Mouse (Mus musculus) c-Kit-negative CD71-positive TER-119-positive erythroid progenitor cells, embryonic 14.5 days (primary cell): ENCODE results near the gene Ly6g5c.

Experiments used
- DNase-seq: peaks from one replicate; pipeline ENCODE4 v3.0.0-alpha.2; 2013; ENCODE audit warnings: low read depth, low spot score

Ly6g5c gene

DNA sequence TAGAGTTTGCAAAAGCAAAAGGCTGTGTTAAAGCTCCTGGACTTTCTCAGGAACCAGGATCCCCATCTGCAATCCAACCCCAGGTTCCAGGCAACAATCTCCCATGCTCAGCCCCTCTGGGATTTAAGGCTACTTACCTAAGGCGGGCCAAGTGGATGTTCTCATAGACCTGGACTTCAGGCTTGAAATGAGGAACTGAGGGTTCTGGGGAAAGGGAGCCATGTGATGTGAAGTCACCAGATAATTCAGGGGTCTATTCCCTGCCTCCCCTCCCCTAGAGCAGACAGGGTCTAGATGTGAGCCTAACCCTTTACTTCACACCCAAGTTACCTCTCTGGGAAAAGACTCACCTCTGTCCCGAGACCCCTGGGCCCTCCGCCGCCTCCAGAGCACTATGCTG, 27.4 kb upstream of the Ly6g5c start:
- DNase-seq: no peak

DNA sequence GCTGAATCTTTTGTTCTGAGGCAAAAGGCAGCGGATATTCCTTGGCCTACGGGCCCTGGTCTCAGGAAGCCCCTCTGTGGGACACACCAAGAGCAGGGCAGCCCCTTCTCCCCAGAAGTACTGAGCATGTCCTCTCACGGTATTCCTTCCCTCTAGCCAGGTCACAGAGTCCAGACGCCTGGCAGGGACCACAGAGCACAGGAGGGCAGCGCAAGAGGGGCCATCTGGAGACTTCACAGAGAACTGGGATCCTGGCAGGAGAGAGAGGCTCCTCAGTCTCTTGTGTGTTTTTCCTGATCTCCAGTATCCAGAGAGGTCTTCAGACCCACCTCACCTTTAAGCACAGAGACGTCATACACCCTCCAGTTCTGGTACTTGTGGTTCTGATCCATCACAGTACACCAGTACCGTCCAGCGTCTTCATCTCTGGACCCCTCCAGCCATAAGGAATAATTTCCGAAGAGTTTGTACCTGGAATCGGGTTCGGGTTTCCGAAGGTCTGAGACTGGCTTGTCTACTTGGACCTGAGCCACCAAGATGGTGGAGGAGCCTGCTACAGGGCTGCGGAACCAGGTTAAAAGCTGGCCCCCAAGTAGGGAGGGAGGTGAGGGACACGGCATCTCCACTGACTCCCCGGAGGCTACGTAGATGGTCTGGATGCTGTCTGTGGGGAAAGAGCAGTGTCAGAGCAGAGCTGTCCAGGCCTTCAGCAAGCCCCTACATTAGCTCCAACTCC, 25.1 kb upstream of the Ly6g5c start:
- DNase-seq: no peak

- DNase-seq: no peak
Measured at GRCm38 (mm10) chr17:35083929-35084497, 24.1 kb upstream of the Ly6g5c start.

DNA sequence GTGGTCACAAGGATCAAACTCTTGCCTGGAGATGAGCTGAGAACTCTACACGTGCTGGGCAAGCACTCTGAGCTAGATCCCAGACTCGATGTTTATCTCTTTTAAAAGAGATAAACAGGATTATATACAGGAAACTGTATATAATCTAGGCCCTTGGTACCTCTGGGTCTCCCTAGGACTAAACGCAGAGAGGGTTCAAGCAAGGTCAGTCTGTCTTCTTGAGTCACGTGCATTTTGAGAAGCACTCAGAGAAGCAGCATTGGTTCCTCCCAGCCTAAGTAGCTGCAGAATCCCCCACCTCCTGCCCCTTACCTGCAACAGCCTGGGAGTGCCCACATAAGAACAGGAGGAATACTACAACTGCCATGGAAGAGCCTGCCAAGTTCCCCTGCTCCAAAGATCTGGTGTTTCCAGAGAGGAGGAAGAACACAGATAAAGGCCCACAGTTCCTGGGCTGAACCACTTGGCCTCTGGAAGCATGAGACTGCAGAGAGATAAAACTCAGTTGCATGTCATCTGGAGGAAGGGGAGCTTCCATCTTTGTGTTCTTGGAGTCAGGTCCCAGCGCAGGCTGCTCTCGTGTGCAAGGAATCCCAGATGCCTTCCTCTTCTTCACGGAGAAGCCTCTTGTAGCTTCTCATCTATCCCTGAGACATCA, 22.7 kb upstream of the Ly6g5c start, which contains the start of gene Ly6g6f:
Gene Ly6g6f (minus strand): TSS at position 403 of the 658 bp plus-strand sequence.
- DNase-seq: no peak

GRCm38 (mm10) chr17:35088151-35088550, 19.9 kb upstream of the Ly6g5c start:
- no peak for DNase-seq

DNA sequence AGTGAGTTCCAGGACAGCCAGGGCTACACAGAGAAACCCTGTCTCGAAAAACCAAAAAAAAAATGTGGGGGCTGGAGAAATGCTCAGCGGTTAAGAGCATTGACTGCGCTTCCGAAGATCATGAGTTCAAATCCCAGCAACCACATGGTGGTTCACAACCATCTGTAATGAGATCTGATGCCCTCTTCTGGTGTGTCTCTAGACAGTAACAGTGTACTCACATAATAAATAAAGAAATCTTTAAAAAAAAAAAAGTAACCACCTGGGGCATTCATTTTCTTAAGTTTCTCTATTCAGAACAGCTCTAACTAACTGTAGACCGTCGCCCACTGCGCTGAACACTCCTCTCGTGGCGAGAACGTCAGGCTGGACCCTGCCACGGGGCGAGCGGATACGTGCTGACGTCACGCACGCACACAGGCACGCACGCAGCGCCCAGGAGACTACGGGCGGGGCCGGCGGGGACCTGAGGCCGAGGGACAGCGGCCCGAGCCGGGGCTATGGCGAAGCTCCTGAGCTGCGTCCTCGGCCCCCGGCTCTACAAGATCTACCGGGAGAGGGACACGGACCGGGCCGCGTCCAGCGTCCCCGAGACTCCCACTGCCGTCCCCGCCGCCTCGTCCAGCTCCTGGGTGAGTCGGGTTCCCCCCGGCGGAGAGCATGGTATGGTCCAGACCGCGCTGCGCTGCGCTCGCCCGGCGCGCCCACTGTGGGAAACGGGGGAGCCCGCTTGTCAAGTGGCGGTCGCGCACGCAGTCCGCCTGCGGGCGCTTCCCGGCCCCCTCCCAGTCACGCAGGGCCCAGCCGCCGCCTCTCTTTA, 19.0 kb upstream of the Ly6g5c start, which contains the start of gene Abhd16a:
Gene Abhd16a (plus strand): TSS at position 439 of the 820 bp plus-strand sequence.
- DNase-seq: peak; percentile 88

GRCm38 (mm10) chr17:35090166-35090932, 17.7 kb upstream of the Ly6g5c start:
- DNase-seq: peak; percentile 44

DNA sequence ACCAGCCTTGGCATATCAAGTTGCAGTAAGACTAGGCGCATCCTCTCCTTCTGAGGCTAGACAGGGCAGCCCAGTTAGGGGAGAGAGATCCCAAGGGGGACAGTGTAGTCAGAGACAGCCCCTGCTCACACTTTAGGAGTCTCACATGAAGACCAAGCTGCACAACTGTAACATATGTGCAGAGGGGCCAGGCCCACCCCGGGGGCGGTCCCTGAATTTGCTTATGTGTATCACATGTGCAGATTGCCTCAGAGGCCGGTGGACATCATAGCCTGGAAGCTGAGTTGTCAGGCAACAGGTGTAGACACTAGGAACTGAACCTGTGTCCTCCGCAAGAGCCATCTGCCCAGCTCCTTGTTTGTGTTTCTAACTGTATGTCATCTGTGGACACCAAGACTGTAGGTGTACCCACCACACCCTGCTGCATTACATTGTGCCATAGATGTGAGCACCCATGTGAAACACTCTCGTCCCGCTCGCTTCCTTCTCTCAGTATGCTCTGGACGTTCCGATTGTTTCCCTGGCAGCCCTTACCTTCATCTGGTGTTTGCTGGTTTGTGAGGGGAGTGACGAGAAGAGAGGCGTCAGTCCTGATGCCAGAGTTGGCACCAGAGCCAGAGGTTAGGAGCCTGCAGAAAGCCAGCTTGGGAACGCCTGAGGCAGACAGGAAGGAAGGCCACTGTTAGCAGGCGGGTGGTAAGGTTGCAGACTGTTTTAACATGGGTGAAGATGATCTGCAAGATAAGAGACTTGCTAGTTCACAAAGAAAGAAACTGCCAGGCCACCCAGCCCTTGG, 15.5 kb upstream of the Ly6g5c start:
- no peak for DNase-seq

- no peak for DNase-seq
Measured at GRCm38 (mm10) chr17:35094475-35095365, 13.4 kb upstream of the Ly6g5c start.

- DNase-seq: no peak
Measured at GRCm38 (mm10) chr17:35096597-35096996, 11.5 kb upstream of the Ly6g5c start.

GRCm38 (mm10) chr17:35097164-35097655, 10.9 kb upstream of the Ly6g5c start:
- no peak for DNase-seq

GRCm38 (mm10) chr17:35100196-35100765, 7.8 kb upstream of the Ly6g5c start:
- no peak for DNase-seq

DNA sequence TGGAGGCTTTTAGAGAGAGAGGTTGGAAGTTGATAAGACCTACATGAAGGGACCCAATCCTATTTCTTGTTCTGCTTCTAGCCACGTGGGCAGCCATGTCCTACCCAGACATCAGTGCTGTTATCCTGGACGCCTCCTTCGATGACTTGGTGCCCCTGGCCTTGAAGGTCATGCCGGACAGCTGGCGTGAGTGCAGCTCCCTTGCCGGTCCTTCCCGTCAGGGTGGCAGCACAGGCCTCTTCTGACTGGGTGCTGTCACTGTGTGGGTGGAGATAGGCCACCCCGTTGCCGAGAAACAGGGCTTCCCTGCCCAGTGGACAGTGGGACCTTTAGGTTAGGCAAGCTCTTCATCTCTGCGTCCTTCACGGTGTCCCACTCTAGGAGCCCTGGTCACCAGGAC, 6.9 kb upstream of the Ly6g5c start:
- no peak for DNase-seq

GRCm38 (mm10) chr17:35102299-35102698, 5.8 kb upstream of the Ly6g5c start:
- DNase-seq: no peak

DNA sequence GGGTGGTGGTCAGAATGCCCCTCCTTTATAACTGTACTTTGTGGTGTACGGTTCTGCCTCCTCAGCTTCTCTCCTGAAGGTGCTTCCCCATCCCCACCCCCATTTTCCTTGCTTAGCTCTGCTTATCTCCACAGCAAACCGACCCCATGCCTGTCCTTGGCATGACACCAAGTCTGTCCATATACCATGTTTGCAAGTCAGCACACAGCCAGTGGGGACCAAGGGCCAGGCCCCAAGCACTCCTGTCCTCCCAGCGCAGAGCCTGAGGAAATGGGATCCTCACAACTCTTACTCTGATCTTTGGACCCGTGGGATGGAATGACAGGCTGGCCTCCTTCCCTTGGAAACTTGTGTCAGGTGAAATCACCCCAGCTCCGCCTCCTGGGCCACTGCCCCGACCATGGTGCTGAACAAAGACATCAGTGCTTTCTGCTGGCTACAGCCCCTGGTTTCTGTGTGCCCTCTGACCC, 4.8 kb upstream of the Ly6g5c start:
- no peak for DNase-seq

- DNase-seq: no peak
Measured at GRCm38 (mm10) chr17:35104079-35104478, 4.0 kb upstream of the Ly6g5c start.

DNA sequence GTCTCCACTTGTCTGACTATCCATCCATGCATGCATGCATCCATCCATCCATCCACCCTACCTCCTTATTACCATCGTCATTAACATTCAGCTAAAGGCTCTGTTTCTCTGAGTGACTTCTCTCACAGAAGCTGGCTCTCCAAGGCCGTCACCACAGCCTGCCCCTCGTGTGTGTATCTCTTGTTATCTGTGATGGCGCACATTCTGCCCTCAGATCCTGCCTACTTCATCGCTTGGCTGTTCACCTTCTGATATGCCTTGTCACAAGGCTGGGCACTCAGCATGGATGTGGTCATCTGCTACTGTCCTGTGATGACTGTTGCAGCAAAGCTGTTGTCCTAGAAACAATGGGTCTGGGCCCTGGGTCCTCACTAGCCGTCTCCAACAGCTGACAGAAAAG, 3.3 kb upstream of the Ly6g5c start:
- DNase-seq: no peak

- DNase-seq: no peak
Measured at GRCm38 (mm10) chr17:35105740-35106389, 2.2 kb upstream of the Ly6g5c start.
